Mouse (Mus musculus) liver, postnatal 0 days (tissue): Measurements from ENCODE around the gene Zfyve27. TPM values are rescaled to one million over a fixed set of nuclear protein-coding genes. Genes with fewer than 3 reads are reported as not detected.

ENCODE experiments used
- ATAC-seq: fragments of 200-750 bp; cut with Nextera tagmentation; 2 replicates; pipeline ENCODE4 v1.8.0; 2017; ENCODE audit warnings: mild to moderate bottlenecking, moderate library complexity
- DNase-seq: peaks from one replicate; pipeline ENCODE4 v3.0.0-alpha.2; 2016
- H3K27ac ChIP-seq: fragments of 300-500 bp; sonication (generic); 2 replicates; pipeline ENCODE4 v1.5.1; 2014; ENCODE audit warnings: antibody characterized with exemption, moderate library complexity, mild to moderate bottlenecking, low read depth
- H3K27me3 ChIP-seq: fragments of 300-500 bp; sonication (generic); 2 replicates; pipeline ENCODE4 v1.6.1; 2014; ENCODE audit warnings: low read length, control low read depth, mixed read lengths; ENCODE audit not compliant: insufficient read depth
- H3K36me3 ChIP-seq: fragments of 300-500 bp; sonication (generic); replicated peaks from 2 replicates; pipeline ENCODE4 v1.6.1; 2014; ENCODE audit warnings: mild to moderate bottlenecking, control low read depth, low read length, moderate library complexity, mixed read lengths; ENCODE audit not compliant: insufficient read depth
- H3K4me1 ChIP-seq: fragments of 300-500 bp; sonication (generic); 2 replicates; pipeline ENCODE4 v1.6.1; 2014; ENCODE audit warnings: antibody characterized with exemption, mild to moderate bottlenecking, control low read depth; ENCODE audit not compliant: insufficient read depth
- H3K4me2 ChIP-seq: fragments of 300-500 bp; sonication (generic); 2 replicates; pipeline ENCODE4 v1.6.1; 2014; ENCODE audit warnings: low read depth, mild to moderate bottlenecking, low read length, moderate library complexity, mixed read lengths
- H3K4me3 ChIP-seq: fragments of 300-500 bp; sonication (generic); 2 replicates; pipeline ENCODE4 v1.5.1; 2014; ENCODE audit warnings: low read depth, low read length
- H3K9ac ChIP-seq: fragments of 300-500 bp; sonication (generic); replicated peaks from 2 replicates; pipeline ENCODE4 v1.6.1; 2014; ENCODE audit warnings: mild to moderate bottlenecking, moderate library complexity
- H3K9me3 ChIP-seq: fragments of 300-500 bp; sonication (generic); 2 replicates; pipeline ENCODE4 v1.6.1; 2016; ENCODE audit warnings: mild to moderate bottlenecking, control low read depth, low read length, mixed read lengths
- CTCF ChIP-seq: sonication (generic); IDR thresholded peaks from 2 replicates; pipeline ENCODE4 v1.5.1; 2016; ENCODE audit warnings: antibody characterized with exemption, low read depth
- EP300 ChIP-seq: IDR thresholded peaks from 2 replicates; pipeline ENCODE4 v1.6.1; 2016; ENCODE audit warnings: antibody characterized with exemption, low read depth, mild to moderate bottlenecking
- WGBS: fragments of 180-500 bp; shearing (Covaris S2); extraction: QIAGEN DNeasy Blood & Tissue Kit; methylation state at CpG from one replicate; pipeline ENCODE4 v1.1.7; 2014; ENCODE audit not compliant: insufficient replicate concordance; 5-methylcytosine and 5-hydroxymethylcytosine counted together
- polyA plus RNA-seq: library from polyadenylated mRNA; unstranded; fragments of >200 nt; fragmentation: Nextera tagmentation; extraction: Ambion mirVana; gene quantifications from 2 replicates; pipeline ENCODE4 v1.2.1, GENCODE M21; 2015

Gene Zfyve27
- polyA plus RNA-seq, 1 experiment from 2014 or later = 8.5 TPM

- Histone ChIP-seq H3K9ac (no peak overlapping the region), H3K27ac (no peak overlapping the region), H3K9me3 (no peaks in the 10 kb centered on the region), H3K4me1 (peaks cover 25% of the 10 kb centered on the region), H3K4me3 (no peak overlapping the region), H3K36me3 (peaks cover 29% of the 10 kb centered on the region), H3K4me2 (no peak overlapping the region), H3K27me3 (no peaks in the 10 kb centered on the region)
- DNase-seq (no peak), ATAC-seq (no peak)
- no peak for TF ChIP-seq EP300
- TF ChIP-seq CTCF = no peak
- WGBS = 71% methylated on average over 11 of the region's 11 CpGs
Measured at GRCm38 (mm10) chr19:42125501-42126218, 38.1 kb upstream of the Zfyve27 start.

- 79% methylated on average over 6 of the region's 6 CpGs for WGBS
- no peak overlapping the region for H3K4me2 ChIP-seq
- H3K4me3 ChIP-seq = no peak overlapping the region
- no peak for DNase-seq
- no peaks in the 10 kb centered on the region for H3K27me3 ChIP-seq
- H3K4me1 ChIP-seq = peaks cover 25% of the 10 kb centered on the region
- no peaks in the 10 kb centered on the region for H3K9me3 ChIP-seq
- TF ChIP-seq CTCF = no peak
- no peak for TF ChIP-seq EP300
- ATAC-seq = no peak
- peaks cover 23% of the 10 kb centered on the region for H3K36me3 ChIP-seq
- no peak overlapping the region for H3K27ac ChIP-seq
- no peak overlapping the region for H3K9ac ChIP-seq
Measured at GRCm38 (mm10) chr19:42126219-42126605, 37.5 kb upstream of the Zfyve27 start.

- ATAC-seq (no peak), DNase-seq (no peak)
- H3K27ac ChIP-seq = no peak overlapping the region
- H3K4me3 ChIP-seq = no peak overlapping the region
- H3K4me2 ChIP-seq = peak overlapping the region; percentile 98
- H3K27me3 ChIP-seq = no peaks in the 10 kb centered on the region
- peaks cover 25% of the 10 kb centered on the region for H3K4me1 ChIP-seq
- 67% methylated on average over 5 of the region's 5 CpGs for WGBS
- H3K9me3 ChIP-seq = no peaks in the 10 kb centered on the region
- TF ChIP-seq EP300 = no peak
- no peak for TF ChIP-seq CTCF
- 0 out of 2 replicates have a peak overlapping the region, but pooled peaks have one; percentile 2 for H3K9ac ChIP-seq
- peaks cover 15% of the 10 kb centered on the region for H3K36me3 ChIP-seq
Measured at GRCm38 (mm10) chr19:42127024-42127423, 36.7 kb upstream of the Zfyve27 start.

- peaks cover 25% of the 10 kb centered on the region for H3K4me1 ChIP-seq
- WGBS = 7% methylated on average over 23 of the region's 23 CpGs
Measured at GRCm38 (mm10) chr19:42128052-42128740, 35.6 kb upstream of the Zfyve27 start.

GRCm38 (mm10) chr19:42128787-42129508, 34.8 kb upstream of the Zfyve27 start, which contains the start of gene Avpi1:
Gene Avpi1, minus strand, starts transcription at chr19:42129059.
- ATAC-seq (peak; percentile 96), DNase-seq (peak; percentile 94)
- H3K27me3 ChIP-seq = no peaks in the 10 kb centered on the region
- H3K36me3 ChIP-seq = 0 out of 2 replicates have a peak, but pooled peaks cover under 1% of the 10 kb centered on the region
- peak within 1 kb of the TSS; percentile 72 for H3K9ac ChIP-seq
- TF ChIP-seq CTCF (no peak), EP300 (no peak; the same call in 1 of the 2 replicates)
- H3K4me3 ChIP-seq = peak within 1 kb of the TSS; percentile 65
- H3K4me2 ChIP-seq = peak within 1 kb of the TSS; percentile 98
- WGBS = under 1% methylated on average over 50 of the region's 54 CpGs
- peaks cover 25% of the 10 kb centered on the region for H3K4me1 ChIP-seq
- H3K9me3 ChIP-seq = no peaks in the 10 kb centered on the region
- H3K27ac ChIP-seq = peak within 1 kb of the TSS; percentile 85

More at GRCm38 (mm10) chr19:42128052-42128740, 35.6 kb upstream of the Zfyve27 start:
- TF ChIP-seq EP300 (no peak), CTCF (no peak)
- Histone ChIP-seq H3K27ac (peak overlapping the region; percentile 85), H3K9me3 (no peaks in the 10 kb centered on the region), H3K4me3 (peak overlapping the region; percentile 65), H3K27me3 (no peaks in the 10 kb centered on the region), H3K36me3 (peaks cover 8% of the 10 kb centered on the region), H3K9ac (peak overlapping the region; percentile 72), H3K4me2 (peak overlapping the region; percentile 98)
- ATAC-seq (peak; percentile 16; the same call in 1 of the 2 replicates), DNase-seq (no peak)
